ENCODE assay signal across 9 mouse cellular contexts in the genomic region with DNA sequence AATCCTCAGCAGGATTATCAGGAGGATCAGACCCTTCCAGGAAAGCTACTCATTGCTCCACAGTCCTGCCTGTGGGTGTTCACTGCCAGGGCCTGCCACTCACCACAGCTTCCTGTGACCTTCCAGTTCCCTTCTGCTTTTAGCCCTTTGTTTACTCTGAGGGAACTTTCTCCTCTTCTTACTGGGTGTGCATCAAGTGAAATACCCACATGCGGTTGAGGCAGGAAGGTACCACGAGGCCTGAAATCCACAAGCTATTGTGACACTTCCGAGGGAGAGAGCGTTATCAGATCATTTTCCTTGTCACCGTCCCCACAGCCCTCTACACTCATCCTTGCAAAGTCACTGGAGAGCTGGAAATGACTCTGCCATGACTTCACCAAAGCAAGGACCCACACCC. TPM values are rescaled to one million over a fixed set of nuclear protein-coding genes. Genes with fewer than 3 reads are reported as not detected.
A peak's percentile ranks its signal among the peaks of the same experiment; 100 is the strongest.
DNase-seq lines count a peak whose midpoint lies in the region; ATAC-seq and TF ChIP-seq lines count a peak whose summit lies in the region.
"Had no signal": no experiment of that assay in that cellular context is flagged by ENCODE, and none has a peak within 500 bp of the region (broad histone marks: within the 10 kb centered on the region; RNA-seq: fewer than 3 reads in every experiment).

No protein-coding gene starts in this region.

- H3K4me2 ChIP-seq in liver, postnatal 0 days (ENCODE audit: low read depth, low read length), result peak overlapping the region; percentile 24; the same call in 1 of the 2 replicates
- H3K4me2 ChIP-seq: limb, embryonic 15.5 days had no signal

- peak overlapping the region; percentile 74 for H3K27ac ChIP-seq in liver, postnatal 0 days (ENCODE audit: low read depth)
- H3K27ac ChIP-seq: limb, embryonic 15.5 days had no signal

- no peaks in the 10 kb centered on the region for H3K27me3 ChIP-seq in liver, postnatal 0 days (ENCODE audit: insufficient read depth, low read length)
- H3K27me3 ChIP-seq: limb, embryonic 15.5 days had no signal

- TF ChIP-seq EP300 in liver, postnatal 0 days (IDR thresholded peaks at IDR 0.05; ENCODE audit: low read depth), result peak; percentile 78

- H3K9me3 ChIP-seq in liver, postnatal 0 days (ENCODE audit: low read length), result no peaks in the 10 kb centered on the region
- H3K9me3 ChIP-seq: limb, embryonic 15.5 days had no signal

- 5% methylated on average over 5 of the region's 5 CpGs for WGBS in liver, postnatal 0 days (ENCODE audit: insufficient replicate concordance)

- H3K4me3 ChIP-seq in liver, postnatal 0 days (ENCODE audit: low read depth, low read length), result no peak overlapping the region
- H3K4me3 ChIP-seq: limb, embryonic 15.5 days had no signal

- DNase-seq in adrenal gland, postnatal 14 days, result peak; percentile 9
- DNase-seq in adrenal gland, adult 18-20 months (ENCODE audit: low spot score in 2 of 2), result no peak
- DNase-seq in MEL-GATA-1-ER (ENCODE audit: extremely low read depth, low read depth), result peak; percentile 25
- DNase-seq in liver, postnatal 0 days, result peak; percentile 48
- peak; percentile 81 to 86 for DNase-seq in natural killer cell, adult 2 months (ENCODE audit: low spot score in 2 of 2)
- no peak for DNase-seq in right cerebral cortex, postnatal 14 days
- no peak for DNase-seq in ovary, postnatal 10 days (ENCODE audit: low spot score)
- DNase-seq in frontal cortex, postnatal 25 days (ENCODE audit: low spot score in 2 of 2), result no peak

- peaks cover 15% of the 10 kb centered on the region; the same call in 1 of the 2 replicates for H3K4me1 ChIP-seq in liver, postnatal 0 days (ENCODE audit: insufficient read depth)
- H3K4me1 ChIP-seq: limb, embryonic 15.5 days had no signal

- H3K36me3 ChIP-seq in liver, postnatal 0 days (replicated peaks; ENCODE audit: insufficient read depth, low read length), result no peaks in the 10 kb centered on the region
- H3K36me3 ChIP-seq: limb, embryonic 15.5 days had no signal

- no peak overlapping the region for H3K9ac ChIP-seq in liver, postnatal 0 days (replicated peaks)
- H3K9ac ChIP-seq: limb, embryonic 15.5 days had no signal

- ATAC-seq in liver, postnatal 0 days, result peak; percentile 81

- no peak for TF ChIP-seq CTCF in liver, postnatal 0 days (IDR thresholded peaks at IDR 0.05; ENCODE audit: low read depth)

RNA-seq across cellular contexts. Expression of a gene that starts 16.3 kb away (rescaled TPM):
- 8.0 and 34.9 TPM in 2 replicates for total RNA-seq in adrenal gland, postnatal 14 days (2021)
- 1 to 10 TPM; 1.7 to 4.5 TPM for total RNA-seq in adrenal gland, adult 18-20 months (2021)
- polyA plus RNA-seq in liver, postnatal 0 days (2015; fragmentation: Nextera tagmentation; extraction: Ambion mirVana), result 24.5 and 28.2 TPM in 2 replicates

RNA-seq across cellular contexts. Expression of a gene that starts 20.3 kb away (rescaled TPM):
- 1.2 and 1.4 TPM in 2 replicates for total RNA-seq in adrenal gland, postnatal 14 days (2021)
- total RNA-seq in adrenal gland, adult 18-20 months (2021), result under 1 TPM; 0.43 to 0.96 TPM
- 1.7 and 2.1 TPM in 2 replicates for polyA plus RNA-seq in liver, postnatal 0 days (2015; fragmentation: Nextera tagmentation; extraction: Ambion mirVana)

Comparison
In these comparisons a context has a peak if more than half of its experiments do, and no peak if none do; other contexts are left out.
1. DNase-seq: peak in adrenal gland, postnatal 14 days (single experiment), MEL-GATA-1-ER (single experiment), liver, postnatal 0 days (single experiment) and natural killer cell, adult 2 months (2 of 2); none in adrenal gland, adult 18-20 months (0 of 2), right cerebral cortex, postnatal 14 days (single experiment), ovary, postnatal 10 days (single experiment) and frontal cortex, postnatal 25 days (0 of 2).